Mouse (Mus musculus) bone marrow, adult 2 months (tissue): ENCODE data around the gene Anxa9.

Source experiments
- CTCF ChIP-seq: fragments of 200-500 bp; IDR thresholded peaks from 2 replicates; pipeline ENCODE4 v1.5.1; 2011; ENCODE audit warnings: low read length, control low read depth; ENCODE audit not compliant: control insufficient read depth, insufficient read depth
- POLR2A ChIP-seq: fragments of 200-500 bp; IDR thresholded peaks from 2 replicates; pipeline ENCODE4 v1.6.1; 2011; ENCODE audit warnings: low read depth, mild to moderate bottlenecking, control low read depth, low read length, borderline replicate concordance; ENCODE audit not compliant: control insufficient read depth

DNA sequence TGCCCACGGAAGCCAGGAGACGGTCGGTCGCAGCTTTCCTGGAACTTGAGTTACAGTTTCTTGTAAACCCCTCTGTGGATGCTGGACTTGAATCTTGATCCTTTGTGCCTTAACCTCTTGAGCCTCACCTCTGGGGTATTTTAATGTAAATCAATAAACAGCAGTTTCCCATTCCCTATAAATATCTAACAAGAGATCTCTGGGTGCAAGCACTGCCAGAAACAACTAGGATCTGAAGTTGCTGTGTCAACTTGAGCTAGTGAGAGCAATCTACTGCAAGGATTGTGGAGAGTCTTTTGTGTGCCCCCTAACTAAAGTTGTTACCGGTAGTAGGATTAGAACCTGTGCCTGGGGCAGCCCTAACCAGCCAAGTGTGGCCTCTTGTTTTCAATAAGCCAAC is 21.6 kb downstream of the Anxa9 start:
- no peak for TF ChIP-seq CTCF
- TF ChIP-seq POLR2A = no peak
